Mouse (Mus musculus): ENCODE results near the gene Jazf1.

Jazf1 gene

DNA sequence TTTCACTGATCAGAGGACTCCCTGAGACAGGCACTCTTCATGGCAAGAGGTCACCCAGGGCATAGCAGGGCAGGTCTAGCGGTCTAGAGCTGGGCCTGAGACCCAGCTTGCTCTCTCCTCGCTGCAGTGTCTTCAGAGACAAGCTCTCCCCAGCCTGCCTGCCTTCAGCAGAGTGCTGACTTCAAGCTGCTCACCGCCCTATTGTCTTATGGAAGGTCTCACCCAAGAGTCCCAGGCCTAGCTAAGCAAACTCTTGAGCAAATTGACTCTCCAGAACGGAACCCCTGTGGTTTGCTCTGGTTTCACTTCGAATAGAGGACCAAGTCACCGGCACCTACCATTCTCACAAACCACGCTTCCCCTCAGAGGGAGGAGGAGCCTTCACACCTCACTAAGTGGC, 103.1 kb downstream of the Jazf1 start:
- POLR2A ChIA-PET: interaction anchor here in 1 of 4 experiments (0.8 to 1.0 kb wide), 2 partner anchors 54 to 325 kb away, joined by 3 read pairs; no protein-coding TSS in a partner anchor
- CTCF ChIA-PET: interaction anchor here in 1 of 4 experiments (0.6 to 1.4 kb wide), 2 partner anchors 22 to 261 kb away, joined by 3 read pairs; no protein-coding TSS in a partner anchor

GRCm38 (mm10) chr6:52963840-52964690, 104.4 kb downstream of the Jazf1 start:
- POLR2A ChIA-PET: interaction anchor here in 1 of 4 experiments (1.0 kb wide), 1 partner anchor 324 kb away, joined by 3 read pairs; no protein-coding TSS in a partner anchor
- CTCF ChIA-PET: no interaction called here

GRCm38 (mm10) chr6:52963430-52963732, 105.0 kb downstream of the Jazf1 start:
- ChIA-PET POLR2A (interaction anchor here in 1 of 4 experiments (1.5 kb wide), 1 partner anchor 9 kb away, joined by 4 read pairs; no protein-coding TSS in a partner anchor), CTCF (interaction anchor here in 1 of 4 experiments (2.2 kb wide), 1 partner anchor 24 kb away, joined by 17 read pairs; no protein-coding TSS in a partner anchor)

DNA sequence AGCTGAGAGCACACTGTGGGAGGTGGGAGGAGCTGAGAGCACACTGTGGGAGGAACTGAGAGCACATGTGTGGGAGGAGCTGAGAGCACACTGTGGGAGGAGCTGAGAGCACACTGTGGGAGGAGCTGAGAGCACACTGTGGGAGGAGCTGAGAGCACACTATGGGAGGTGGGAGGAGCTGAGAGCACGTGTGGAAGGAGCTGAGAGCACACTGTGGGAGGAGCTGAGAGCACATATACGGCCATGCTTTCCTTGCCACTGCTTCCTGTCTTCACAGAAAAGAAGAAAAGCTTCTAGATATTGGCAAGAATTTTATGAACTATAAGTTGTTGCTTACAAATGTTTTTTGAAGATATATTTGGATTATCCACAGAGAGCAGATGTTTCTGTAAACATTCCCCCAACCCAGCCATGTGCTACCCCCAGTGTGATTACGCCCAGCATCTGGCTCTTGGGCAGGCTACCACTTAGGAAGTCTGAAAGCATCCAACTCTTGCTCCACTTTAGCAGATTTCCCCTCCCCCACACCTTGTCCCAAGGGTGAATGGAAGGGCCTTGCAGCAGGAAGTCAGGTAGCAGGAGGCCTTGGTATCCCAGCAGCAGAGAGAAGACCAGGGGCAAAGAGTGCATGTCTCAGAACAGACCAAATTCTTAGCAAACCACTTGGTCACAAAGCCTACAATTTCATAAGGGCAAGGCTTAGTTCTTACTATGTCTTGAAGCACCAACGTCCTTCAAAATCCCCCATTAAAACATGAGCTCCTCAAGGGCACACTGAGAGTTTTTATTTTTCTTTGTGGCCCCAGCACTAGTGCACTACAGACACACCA, 105.6 kb downstream of the Jazf1 start:
- CTCF ChIA-PET: interaction anchor here (0.5 to 2.4 kb wide), 11 partner anchors 8 to 230 kb away, joined by 3 to 17 read pairs (median 7); no protein-coding TSS in a partner anchor
- POLR2A ChIA-PET: interaction anchor here in 3 of 4 experiments (0.6 to 1.5 kb wide), 7 partner anchors 9 to 1857 kb away, joined by 3 to 7 read pairs (median 4); no protein-coding TSS in a partner anchor

- CTCF ChIA-PET: interaction anchor here (0.5 to 2.4 kb wide), 11 partner anchors 9 to 532 kb away, joined by 3 to 17 read pairs (median 7); no protein-coding TSS in a partner anchor
Observed at GRCm38 (mm10) chr6:52961660-52962490, 106.6 kb downstream of the Jazf1 start.

DNA sequence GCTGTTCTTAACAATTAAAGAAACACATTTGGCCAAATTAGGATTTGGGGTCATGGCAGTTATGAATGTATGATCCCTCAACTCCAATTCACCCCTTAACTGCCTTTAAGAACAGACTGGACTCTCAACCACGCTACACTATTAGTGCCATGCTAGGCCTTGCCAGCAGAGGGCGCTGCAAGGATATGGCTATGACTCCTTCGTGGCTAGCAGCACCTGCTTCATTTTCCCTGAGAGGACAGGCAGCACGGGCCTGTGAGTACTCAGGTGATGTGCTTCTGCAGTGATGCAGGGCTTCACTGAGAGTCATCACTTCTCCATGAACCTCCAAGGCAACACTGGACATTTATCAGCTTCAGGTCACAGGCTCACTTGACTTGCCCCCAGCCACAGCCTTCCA, 110.7 kb downstream of the Jazf1 start:
- CTCF ChIA-PET: interaction anchor here (0.7 to 1.9 kb wide), 9 partner anchors 11 to 30 kb away, joined by 3 to 8 read pairs (median 3); no protein-coding TSS in a partner anchor
- POLR2A ChIA-PET: no interaction called here

More at GRCm38 (mm10) chr6:52961660-52962490, 106.6 kb downstream of the Jazf1 start:
- POLR2A ChIA-PET: interaction anchor here in 3 of 4 experiments (0.6 to 1.5 kb wide), 7 partner anchors 10 to 1858 kb away, joined by 3 to 7 read pairs (median 4); no protein-coding TSS in a partner anchor

DNA sequence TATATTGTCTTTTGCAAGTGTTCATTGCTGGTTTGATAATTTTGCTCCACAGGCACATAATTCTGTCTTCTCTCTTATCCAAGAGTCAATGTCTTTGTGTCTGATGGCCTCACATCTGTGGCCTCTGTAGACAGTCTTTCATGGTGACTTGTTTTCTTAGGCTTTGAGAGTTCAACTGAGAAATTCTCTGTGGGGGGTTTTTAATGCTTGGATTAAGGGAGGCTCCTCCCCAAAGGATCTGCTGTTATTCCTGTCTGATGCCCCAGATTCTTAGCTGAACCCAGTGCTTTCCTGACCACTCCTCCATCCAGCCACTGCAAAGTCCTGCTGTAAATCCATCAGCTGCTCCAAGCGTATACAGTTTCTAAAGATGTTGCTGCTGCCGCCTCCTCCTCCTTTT, 112.3 kb downstream of the Jazf1 start:
- ChIA-PET POLR2A (no interaction called here), CTCF (interaction anchor here in 3 of 4 experiments (1.1 to 1.5 kb wide), 3 partner anchors 14 to 32 kb away, joined by 3 to 6 read pairs (median 3); no protein-coding TSS in a partner anchor)

DNA sequence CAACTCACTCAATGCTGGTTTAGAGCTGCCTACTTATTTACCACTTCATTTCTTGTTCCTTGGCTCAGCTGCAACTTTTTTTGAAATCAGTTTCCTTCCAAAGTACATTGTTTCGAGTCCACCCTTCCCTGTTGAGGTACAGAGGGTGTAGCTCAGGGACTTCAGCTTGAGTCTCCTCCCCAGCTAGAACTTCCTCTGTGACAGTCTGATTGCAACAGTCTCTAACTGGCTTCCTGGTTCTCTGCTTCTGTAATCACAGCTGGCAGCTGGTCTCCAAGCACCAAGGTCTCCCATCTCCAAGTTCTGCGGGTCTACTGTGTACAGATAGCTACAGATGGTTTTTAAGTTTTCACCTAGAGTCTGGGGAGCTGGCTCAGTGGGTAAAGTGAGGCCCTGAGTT, 113.1 kb downstream of the Jazf1 start:
- CTCF ChIA-PET: interaction anchor here (0.6 to 1.5 kb wide), 7 partner anchors 15 to 1135 kb away, joined by 3 to 6 read pairs (median 3); no protein-coding TSS in a partner anchor
- POLR2A ChIA-PET: no interaction called here

DNA sequence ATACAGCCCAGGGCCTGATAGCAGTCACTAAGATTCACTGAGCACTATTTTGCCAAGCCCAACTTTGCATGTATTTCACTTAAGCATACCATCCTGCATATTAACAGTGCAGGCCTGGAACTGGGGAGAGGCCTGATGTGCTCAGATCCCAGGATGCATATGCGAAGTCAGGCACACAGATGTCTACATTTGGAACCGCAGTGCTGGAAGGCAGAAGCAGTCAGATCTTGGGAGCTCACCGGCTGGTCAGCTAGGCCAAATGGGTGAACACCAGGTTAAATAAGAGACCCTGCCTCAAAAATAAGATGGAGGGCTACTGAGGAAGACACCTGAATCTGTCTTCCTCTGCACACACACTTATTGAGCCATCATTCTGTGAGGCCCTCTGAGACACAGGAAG, 113.6 kb downstream of the Jazf1 start:
- ChIA-PET CTCF (interaction anchor here (0.6 to 1.5 kb wide), 5 partner anchors 15 to 1135 kb away, joined by 3 to 6 read pairs (median 3); no protein-coding TSS in a partner anchor), POLR2A (no interaction called here)

- POLR2A ChIA-PET: no interaction called here
- CTCF ChIA-PET: interaction anchor here in 1 of 4 experiments (1.5 kb wide), 1 partner anchor 16 kb away, joined by 6 read pairs; no protein-coding TSS in a partner anchor
Observed at GRCm38 (mm10) chr6:52954441-52954840, 114.0 kb downstream of the Jazf1 start.

GRCm38 (mm10) chr6:52952526-52952900, 115.9 kb downstream of the Jazf1 start:
- CTCF ChIA-PET: interaction anchor here in 1 of 4 experiments (0.6 kb wide), 1 partner anchor 1170 kb away, joined by 4 read pairs; no protein-coding TSS in a partner anchor
- POLR2A ChIA-PET: no interaction called here

- CTCF ChIA-PET: interaction anchor here in 1 of 4 experiments (0.5 to 0.6 kb wide), 2 partner anchors 470 to 1170 kb away, joined by 3 to 4 read pairs; no protein-coding TSS in a partner anchor
- POLR2A ChIA-PET: no interaction called here
Observed at GRCm38 (mm10) chr6:52951871-52952525, 116.4 kb downstream of the Jazf1 start.

GRCm38 (mm10) chr6:52950371-52950770, 118.1 kb downstream of the Jazf1 start:
- CTCF ChIA-PET: no interaction called here
- POLR2A ChIA-PET: interaction anchor here in 1 of 4 experiments (1.1 kb wide), 1 partner anchor 16 kb away, joined by 3 read pairs; no protein-coding TSS in a partner anchor

- POLR2A ChIA-PET: no interaction called here
- CTCF ChIA-PET: interaction anchor here in 1 of 4 experiments (1.2 kb wide), 1 partner anchor 45 kb away, joined by 3 read pairs; no protein-coding TSS in a partner anchor
Observed at GRCm38 (mm10) chr6:52942534-52942933, 125.9 kb downstream of the Jazf1 start.

GRCm38 (mm10) chr6:52942101-52942500, 126.3 kb downstream of the Jazf1 start:
- CTCF ChIA-PET: interaction anchor here in 2 of 4 experiments (0.7 to 1.2 kb wide), 2 partner anchors 45 to 123 kb away, joined by 3 read pairs; no protein-coding TSS in a partner anchor
- POLR2A ChIA-PET: no interaction called here

GRCm38 (mm10) chr6:52937916-52938315, 130.5 kb downstream of the Jazf1 start:
- POLR2A ChIA-PET: interaction anchor here in 3 of 4 experiments (0.6 to 0.7 kb wide), 3 partner anchors 14 to 284 kb away, joined by 3 to 5 read pairs (median 3); no protein-coding TSS in a partner anchor
- CTCF ChIA-PET: interaction anchor here in 3 of 4 experiments (0.7 to 1.3 kb wide), 4 partner anchors 11 to 1372 kb away, joined by 3 to 6 read pairs (median 4); no protein-coding TSS in a partner anchor

- ChIA-PET POLR2A (no interaction called here), CTCF (interaction anchor here in 1 of 4 experiments (1.0 kb wide), 1 partner anchor 33 kb away, joined by 3 read pairs; no protein-coding TSS in a partner anchor)
Observed at GRCm38 (mm10) chr6:52936995-52937394, 131.4 kb downstream of the Jazf1 start.
